Mouse (Mus musculus) large intestine, adult 2 months (tissue): ENCODE results near the gene Lhb. TPM values are rescaled to one million over a fixed set of nuclear protein-coding genes. Genes with fewer than 3 reads are reported as not detected.

ENCODE experiments used
- DNase-seq: peaks from one replicate; pipeline ENCODE4 v3.0.0-alpha.2; 2012; ENCODE audit warnings: low read depth, low spot score
- WGBS: fragments of 180-500 bp; shearing (Covaris S2); methylation state at CpG from one replicate; pipeline ENCODE4 v1.1.7; 2018; 5-methylcytosine and 5-hydroxymethylcytosine counted together
- polyA plus RNA-seq: library from polyadenylated mRNA; depleted of rRNA; stranded (reverse); fragments of >200 nt; gene quantifications from 2 replicates; pipeline ENCODE4 v1.2.3, GENCODE M21; 2012

The Lhb gene
- polyA plus RNA-seq, 1 experiment = not detected

GRCm38 (mm10) chr7:45413113-45413863, 7.3 kb upstream of the Lhb start, which contains the start of gene Ntf5:
Ntf5 (plus strand) TSS chr7:45413695.
- WGBS = 2% methylated on average over 42 of the region's 45 CpGs

GRCm38 (mm10) chr7:45413864-45414739, 6.5 kb upstream of the Lhb start:
- no peak for DNase-seq
- WGBS = 4% methylated on average over 27 of the region's 27 CpGs

More at GRCm38 (mm10) chr7:45413113-45413863, 7.3 kb upstream of the Lhb start, which contains the start of gene Ntf5:
- no peak for DNase-seq

- WGBS = 47% methylated on average over 12 of the region's 12 CpGs
- no peak for DNase-seq
Observed at GRCm38 (mm10) chr7:45414740-45415224, 5.8 kb upstream of the Lhb start.

GRCm38 (mm10) chr7:45415636-45416035, 5.0 kb upstream of the Lhb start:
- 23% methylated on average over 37 of the region's 37 CpGs for whole genome bisulfite sequencing
- DNase-seq = no peak

GRCm38 (mm10) chr7:45417962-45418492, 2.6 kb upstream of the Lhb start:
- no peak for DNase-seq
- 14% methylated on average over 13 of the region's 13 CpGs for WGBS

- no peak for DNase-seq
- 14% methylated on average over 27 of the region's 27 CpGs for WGBS
Observed at GRCm38 (mm10) chr7:45419859-45420614, 583 bp upstream of the Lhb start.

GRCm38 (mm10) chr7:45421194-45421593, 574 bp downstream of the Lhb start:
- DNase-seq = no peak
- WGBS = 96% methylated on average over 14 of the region's 14 CpGs

- WGBS = 77% methylated on average over 8 of the region's 8 CpGs
- no peak for DNase-seq
Observed at GRCm38 (mm10) chr7:45426556-45426955, 5.9 kb downstream of the Lhb start.

GRCm38 (mm10) chr7:45433835-45434202, 13.2 kb downstream of the Lhb start:
- WGBS = 1% methylated on average over 7 of the region's 7 CpGs
- no peak for DNase-seq

GRCm38 (mm10) chr7:45434203-45435015, 13.8 kb downstream of the Lhb start, which contains the start of gene Gys1:
Gys1 (plus strand) TSS chr7:45434844.
- DNase-seq = peak; percentile 98
- under 1% methylated on average over 45 of the region's 45 CpGs for WGBS

- WGBS = 2% methylated on average over 16 of the region's 16 CpGs
Observed at GRCm38 (mm10) chr7:45435038-45435437, 14.4 kb downstream of the Lhb start.

GRCm38 (mm10) chr7:45436444-45436843, 15.8 kb downstream of the Lhb start:
- WGBS = 90% methylated on average over 5 of the region's 5 CpGs
- no peak for DNase-seq

More at GRCm38 (mm10) chr7:45435038-45435437, 14.4 kb downstream of the Lhb start:
- DNase-seq = no peak

GRCm38 (mm10) chr7:45437046-45437445, 16.4 kb downstream of the Lhb start:
- DNase-seq = no peak
- 80% methylated on average over 6 of the region's 6 CpGs for WGBS

GRCm38 (mm10) chr7:45437521-45438276, 17.1 kb downstream of the Lhb start, which contains the start of gene Ruvbl2:
Ruvbl2 (minus strand) TSS chr7:45438096.
- DNase-seq = no peak
- 33% methylated on average over 19 of the region's 19 CpGs for WGBS

GRCm38 (mm10) chr7:45443526-45444420, 23.2 kb downstream of the Lhb start:
- 82% methylated on average over 22 of the region's 22 CpGs for WGBS
- no peak for DNase-seq

- DNase-seq = no peak
Observed at GRCm38 (mm10) chr7:45446589-45446988, 26.0 kb downstream of the Lhb start.
